Mouse (Mus musculus) thymus, postnatal 0 days (tissue): ENCODE data around the gene Gpat2. TPM values are rescaled to one million over a fixed set of nuclear protein-coding genes. Genes with fewer than 3 reads are reported as not detected.
A peak's percentile ranks its signal among the peaks of the same experiment; 100 is the strongest.

Experiments used
- DNase-seq: peaks from one replicate; pipeline ENCODE4 v3.0.0-alpha.2; 2015; ENCODE audit warnings: low spot score
- polyA plus RNA-seq: library from polyadenylated mRNA; unstranded; fragments of >200 nt; fragmentation: Nextera tagmentation; extraction: Ambion mirVana; gene quantifications from 2 replicates; pipeline ENCODE4 v1.2.1, GENCODE M21; 2015

Gene Gpat2
- 1.1 and 1.3 TPM in 2 replicates for polyA plus RNA-seq

DNA sequence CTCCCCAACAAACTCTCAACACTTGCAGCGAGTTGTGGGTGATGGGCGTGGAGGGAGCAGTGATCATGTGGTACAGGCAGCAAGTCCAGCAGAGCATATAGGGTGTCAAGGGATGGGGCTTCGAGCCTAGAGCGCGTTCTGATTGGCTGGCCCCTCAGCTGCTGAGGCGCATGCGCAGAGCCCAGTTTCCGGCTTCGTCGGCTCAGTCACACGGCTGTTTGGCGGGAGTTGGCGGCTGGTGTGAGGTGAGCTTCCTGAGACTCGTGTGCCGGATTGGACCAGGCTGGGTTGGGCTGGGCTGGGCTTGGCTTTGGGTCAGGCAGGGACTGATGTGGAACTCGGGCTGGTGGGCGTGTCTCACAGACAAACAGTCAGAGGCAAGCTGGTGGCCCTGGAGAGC is at the start of gene Gpat2:
Gene Gpat2 (plus strand): TSS at position 223 of the 400 bp plus-strand sequence.
- no peak for DNase-seq

DNA sequence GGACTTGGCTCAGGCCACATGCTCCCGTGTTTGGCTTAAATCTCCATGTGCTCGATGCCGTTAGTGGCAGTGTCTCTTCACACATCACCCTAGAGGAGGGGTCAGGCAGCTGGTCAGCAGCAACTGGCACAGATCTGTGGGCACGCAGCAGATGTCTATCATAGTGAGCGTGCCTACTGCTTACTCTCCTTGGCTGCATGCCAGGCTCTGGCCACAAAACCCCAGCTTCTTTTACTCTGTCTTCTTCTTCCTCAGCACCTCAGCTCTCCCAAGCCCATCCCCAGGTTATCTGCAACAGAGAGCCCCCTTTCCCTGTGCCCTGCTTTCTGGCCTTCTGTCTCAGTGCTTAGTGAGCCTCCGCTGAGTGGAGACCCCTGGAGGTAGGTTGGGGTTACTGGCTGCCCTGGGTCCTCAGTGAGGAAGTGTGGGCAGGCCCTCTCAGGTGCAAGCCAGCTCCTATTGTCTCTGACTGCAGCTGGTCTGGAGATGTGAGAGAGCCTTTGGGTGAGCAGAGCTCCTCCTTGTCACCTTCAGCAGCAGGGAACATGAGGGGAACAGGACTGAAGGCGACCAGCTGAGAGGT is 49.1 kb upstream of the Gpat2 start:
- DNase-seq: peak; percentile 35

GRCm38 (mm10) chr2:127376423-127377051 is 48.5 kb upstream of the Gpat2 start:
- DNase-seq: no peak

DNA sequence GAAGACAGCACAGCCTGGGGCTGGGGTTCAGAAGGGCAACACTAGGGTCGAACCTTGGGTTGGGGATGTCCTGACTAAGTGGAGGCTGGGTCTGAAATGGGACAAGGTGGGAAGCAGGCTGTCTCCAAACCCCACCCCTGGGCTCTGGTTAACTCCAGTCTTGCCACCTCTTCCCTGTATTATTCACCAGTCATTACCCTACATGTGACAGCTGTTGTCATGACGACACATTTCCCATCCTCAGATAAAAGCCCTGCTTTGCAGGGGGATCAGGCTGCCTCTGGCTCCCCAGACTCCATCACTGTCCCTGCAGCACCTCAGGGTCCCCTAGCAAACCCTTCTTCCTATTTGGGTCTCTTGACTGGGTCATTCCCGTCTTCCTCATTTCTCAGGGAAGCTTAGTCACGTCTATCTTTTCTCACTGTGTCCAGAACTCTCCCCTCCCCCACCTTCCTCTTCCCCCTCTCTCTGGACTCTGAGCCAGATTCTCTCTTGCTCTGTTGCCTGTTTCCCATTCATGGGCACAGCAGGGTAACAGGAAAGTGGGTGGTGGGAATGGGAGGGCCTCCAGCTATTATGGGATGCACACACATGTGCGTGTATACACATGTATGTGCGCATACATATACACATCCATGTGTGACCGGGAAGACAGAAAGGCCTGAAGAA is 46.9 kb upstream of the Gpat2 start:
- no peak for DNase-seq

- DNase-seq: no peak
Measured at GRCm38 (mm10) chr2:127378611-127378990, 46.4 kb upstream of the Gpat2 start.

DNA sequence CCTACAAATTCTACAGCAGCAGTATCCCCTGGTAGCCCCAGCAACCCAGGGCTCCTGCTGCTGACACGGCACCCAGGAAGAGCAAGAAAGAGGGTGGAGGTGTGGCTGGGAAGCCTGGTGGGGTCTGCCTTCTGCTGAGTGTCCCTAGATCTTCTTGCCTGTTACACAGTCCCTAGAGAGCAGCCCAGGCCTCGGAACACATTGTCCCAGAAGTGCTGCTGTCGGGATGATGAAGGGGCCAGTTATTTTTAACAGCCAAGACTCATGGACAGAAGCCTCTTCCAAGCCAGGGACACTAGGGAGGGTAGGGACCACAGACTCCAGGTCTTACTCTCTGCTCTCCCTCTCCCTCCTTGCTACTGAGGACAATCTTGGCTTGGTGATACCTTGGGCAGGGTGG is 45.7 kb upstream of the Gpat2 start:
- DNase-seq: no peak

DNA sequence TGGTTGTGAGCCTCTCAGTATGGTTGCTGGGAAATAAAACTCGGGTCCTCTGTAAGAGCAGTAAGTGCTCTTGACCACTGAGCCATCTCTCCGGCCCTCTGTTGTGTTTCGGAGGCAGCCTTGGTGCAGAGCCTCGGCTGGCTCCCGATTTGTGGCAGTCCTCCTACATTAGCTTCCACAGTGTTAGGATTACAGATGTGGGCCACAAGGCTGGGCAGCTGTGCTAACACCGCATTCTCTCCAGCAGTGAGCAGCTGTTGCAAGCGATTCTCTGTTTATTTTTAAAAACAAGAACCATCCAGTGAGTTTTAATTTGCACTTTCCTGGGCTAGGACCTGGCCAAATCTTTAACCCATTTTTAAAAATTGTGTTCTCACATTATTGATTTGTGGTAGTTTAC is 41.1 kb upstream of the Gpat2 start:
- no peak for DNase-seq

DNA sequence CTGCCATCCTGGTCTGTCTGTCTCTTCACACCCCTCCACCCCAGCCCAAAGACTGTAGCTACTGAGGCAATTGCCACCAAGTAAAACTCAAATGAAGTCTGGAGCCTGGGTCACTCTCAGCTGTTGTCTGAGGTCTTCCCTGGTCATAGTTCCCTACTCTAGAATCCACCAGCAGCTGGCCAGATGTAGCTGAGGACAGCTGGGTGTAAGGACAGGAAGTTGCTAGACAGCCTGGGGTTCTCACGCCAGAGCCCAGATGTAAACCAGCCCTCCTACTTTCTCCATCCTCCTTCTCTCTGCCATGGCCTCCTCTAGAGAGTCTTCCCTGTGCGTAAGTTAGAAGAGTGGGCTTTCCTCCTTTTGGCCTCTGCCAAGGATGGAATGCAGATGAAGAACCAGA is 37.5 kb upstream of the Gpat2 start:
- DNase-seq: no peak

- DNase-seq: no peak
Measured at GRCm38 (mm10) chr2:127390352-127390751, 34.6 kb upstream of the Gpat2 start.

GRCm38 (mm10) chr2:127390846-127391245 is 34.2 kb upstream of the Gpat2 start:
- no peak for DNase-seq

- no peak for DNase-seq
Measured at GRCm38 (mm10) chr2:127391323-127391722, 33.7 kb upstream of the Gpat2 start.

- no peak for DNase-seq
Measured at GRCm38 (mm10) chr2:127394606-127395161, 30.3 kb upstream of the Gpat2 start.

- DNase-seq: no peak
Measured at GRCm38 (mm10) chr2:127398738-127399137, 26.3 kb upstream of the Gpat2 start.

DNA sequence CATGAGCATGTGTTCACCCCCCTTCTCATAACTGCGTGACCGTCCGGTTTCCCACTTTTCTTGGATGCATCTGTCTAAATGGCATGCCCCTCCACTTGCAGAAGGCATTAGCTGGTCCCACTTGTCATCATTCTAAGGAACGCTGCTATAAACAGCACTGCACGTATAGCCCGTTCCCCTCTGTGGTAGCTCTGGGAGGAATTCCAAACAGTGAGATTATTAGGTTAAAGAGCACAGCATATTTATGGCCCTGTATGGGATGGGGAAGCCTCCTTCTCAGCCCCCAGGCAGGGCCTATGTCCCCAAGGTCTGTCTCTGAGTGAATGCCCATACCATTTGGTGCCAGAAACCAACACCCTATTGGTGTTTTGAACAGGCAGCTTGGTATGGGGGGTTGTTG is 13.9 kb upstream of the Gpat2 start:
- DNase-seq: no peak

- DNase-seq: no peak
Measured at GRCm38 (mm10) chr2:127415806-127416205, 9.2 kb upstream of the Gpat2 start.

DNA sequence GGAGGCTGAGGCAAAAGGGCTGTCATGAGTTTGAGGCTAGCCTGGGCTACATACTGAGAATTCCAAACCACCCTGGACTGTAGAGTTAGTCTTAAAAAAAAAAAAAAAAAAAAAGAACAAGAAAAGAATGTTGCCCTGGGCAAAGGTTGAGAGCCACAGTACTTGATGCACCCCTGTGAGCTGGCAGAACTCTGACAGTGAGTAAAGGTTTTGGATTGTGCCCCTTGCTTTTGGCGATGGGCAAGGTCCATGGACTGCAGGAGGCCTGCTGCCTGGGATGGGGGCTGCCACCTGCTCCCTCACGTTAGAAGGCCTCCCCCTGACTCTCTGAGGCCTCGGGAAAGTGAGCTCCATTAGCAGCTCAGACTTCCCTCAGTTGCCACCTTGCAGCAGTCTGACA is 8.3 kb upstream of the Gpat2 start:
- DNase-seq: no peak

DNA sequence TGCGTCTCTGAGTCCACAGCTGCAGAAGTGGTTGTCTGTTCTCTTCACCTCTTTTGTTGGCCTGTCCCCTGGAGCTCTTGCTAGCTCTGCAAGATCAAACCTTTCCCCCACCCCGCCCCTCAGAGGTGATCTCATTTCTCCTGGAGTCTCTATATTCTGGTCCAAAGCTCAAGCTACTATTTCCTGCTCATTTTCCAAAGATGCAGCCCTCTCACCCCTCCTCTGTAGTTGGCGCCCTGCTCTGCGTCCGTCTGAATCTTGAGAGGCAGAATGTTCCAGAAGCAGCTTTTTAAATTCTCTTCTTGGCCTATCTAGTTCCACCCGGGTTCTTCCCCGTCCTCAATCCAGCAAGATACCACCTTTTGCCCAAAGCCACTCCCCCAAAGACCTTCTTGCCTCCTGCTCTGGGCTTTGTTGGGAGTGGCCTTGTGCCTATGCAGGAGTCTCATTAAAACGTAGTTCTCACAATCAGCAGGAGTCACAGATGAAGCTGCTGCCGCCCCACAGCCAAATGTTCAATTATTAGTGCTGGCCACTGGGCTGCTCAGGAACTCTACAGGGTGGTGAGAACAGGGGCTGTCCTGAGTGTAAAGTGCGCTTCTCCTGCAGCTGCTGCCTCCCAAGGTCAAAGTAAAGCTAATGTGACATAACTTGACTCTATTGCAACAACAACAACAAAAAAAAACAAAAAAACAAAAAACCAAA is 6.6 kb upstream of the Gpat2 start:
- no peak for DNase-seq

GRCm38 (mm10) chr2:127430238-127430637 is 5.2 kb downstream of the Gpat2 start:
- DNase-seq: peak; percentile 36

DNA sequence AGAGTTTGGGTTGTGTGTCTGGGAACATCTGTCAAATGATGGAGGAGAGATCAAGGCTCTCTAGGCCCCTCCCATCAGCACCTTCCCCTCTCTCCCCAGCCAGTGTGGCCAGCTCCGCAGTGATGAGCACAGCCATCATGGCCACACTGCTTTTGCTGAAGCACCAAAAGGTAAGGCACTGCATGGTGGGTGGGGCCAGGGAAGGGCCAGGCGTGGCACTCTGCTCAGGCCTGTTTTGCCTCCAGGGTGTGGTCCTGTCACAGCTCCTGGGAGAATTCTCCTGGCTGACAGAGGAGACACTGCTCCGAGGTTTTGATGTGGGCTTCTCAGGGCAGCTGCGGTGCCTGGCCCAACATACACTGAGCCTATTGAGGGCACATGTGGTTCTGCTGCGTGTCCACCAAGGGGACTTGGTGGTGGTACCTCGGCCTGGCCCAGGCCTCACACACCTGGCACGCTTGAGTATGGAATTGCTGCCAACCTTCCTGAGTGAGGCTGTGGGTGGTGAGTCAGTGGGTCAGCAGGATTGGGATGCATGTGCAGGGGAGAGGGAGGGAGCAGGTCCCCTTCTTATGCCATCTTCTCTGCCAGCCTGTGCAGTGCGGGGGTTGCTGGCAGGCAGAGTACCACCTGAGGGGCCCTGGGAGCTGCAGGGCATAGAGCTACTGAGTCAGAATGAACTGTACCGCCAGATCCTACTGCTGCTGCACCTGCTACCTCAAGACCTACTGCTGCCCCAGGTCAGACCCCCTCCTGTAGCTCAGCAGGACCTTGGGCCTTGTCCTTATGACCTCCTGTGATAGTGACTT is 8.7 kb downstream of the Gpat2 start:
- DNase-seq: no peak

DNA sequence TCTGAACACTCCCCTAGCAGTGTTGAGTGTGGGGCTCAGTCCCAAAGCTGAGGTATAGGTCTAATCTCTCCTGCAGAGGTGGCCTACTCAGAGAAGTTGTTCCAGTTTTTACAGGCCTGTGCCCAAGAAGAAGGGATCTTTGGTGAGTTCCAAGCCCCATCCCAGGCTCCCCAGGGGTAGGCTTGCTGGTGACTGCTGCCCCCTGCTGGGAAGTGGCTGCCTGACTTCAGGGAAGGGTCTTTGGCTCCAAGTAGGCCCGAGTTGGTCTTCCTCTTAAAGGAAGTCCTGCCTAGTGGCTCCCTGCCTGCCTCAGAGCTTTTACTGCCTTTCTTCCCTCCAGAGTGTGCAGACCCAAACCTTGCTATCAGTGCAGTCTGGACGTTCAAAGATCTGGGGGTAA is 10.1 kb downstream of the Gpat2 start:
- DNase-seq: peak; percentile 51

GRCm38 (mm10) chr2:127435554-127435953 is 10.6 kb downstream of the Gpat2 start:
- DNase-seq: no peak
